Mouse (Mus musculus) heart, embryonic 10.5 days (tissue): Measurements from ENCODE around the gene Vpreb3. TPM values are rescaled to one million over a fixed set of nuclear protein-coding genes. Genes with fewer than 3 reads are reported as not detected.

Experiments used
- DNase-seq: peaks from one replicate; pipeline ENCODE4 v3.0.0-alpha.2; 2017; ENCODE audit warnings: low spot score
- H3K27ac ChIP-seq: fragments of 300-500 bp; sonication (generic); 2 replicates; pipeline ENCODE4 v1.5.1; 2016; ENCODE audit warnings: mild to moderate bottlenecking
- H3K27me3 ChIP-seq: fragments of 300-500 bp; sonication (generic); 2 replicates; pipeline ENCODE4 v1.6.1; 2016; ENCODE audit warnings: mild to moderate bottlenecking; ENCODE audit not compliant: poor library complexity, insufficient read depth, severe bottlenecking
- H3K36me3 ChIP-seq: fragments of 300-500 bp; sonication (generic); 2 replicates; pipeline ENCODE4 v1.6.1; 2016; ENCODE audit warnings: mild to moderate bottlenecking, moderate library complexity
- H3K4me1 ChIP-seq: fragments of 300-500 bp; sonication (generic); 2 replicates; pipeline ENCODE4 v1.6.1; 2016; ENCODE audit warnings: mild to moderate bottlenecking
- H3K4me3 ChIP-seq: fragments of 300-500 bp; sonication (generic); 2 replicates; pipeline ENCODE4 v1.5.1; 2016; ENCODE audit warnings: mild to moderate bottlenecking, moderate library complexity
- H3K9me3 ChIP-seq: fragments of 300-500 bp; sonication (generic); 2 replicates; pipeline ENCODE4 v1.6.1; 2016; ENCODE audit warnings: mild to moderate bottlenecking, moderate library complexity
- WGBS: fragments of 180-500 bp; shearing (Covaris S2); methylation state at CpG from one replicate; pipeline ENCODE4 v1.1.7; 2016; 5-methylcytosine and 5-hydroxymethylcytosine counted together
- polyA plus RNA-seq: library from polyadenylated mRNA; unstranded; fragments of >200 nt; fragmentation: Nextera tagmentation; extraction: Ambion mirVana; gene quantifications from 2 replicates; pipeline ENCODE4 v1.2.1, GENCODE M21; 2016

Gene Vpreb3
- polyA plus RNA-seq: 0.74 and 0.83 TPM in 2 replicates

DNA sequence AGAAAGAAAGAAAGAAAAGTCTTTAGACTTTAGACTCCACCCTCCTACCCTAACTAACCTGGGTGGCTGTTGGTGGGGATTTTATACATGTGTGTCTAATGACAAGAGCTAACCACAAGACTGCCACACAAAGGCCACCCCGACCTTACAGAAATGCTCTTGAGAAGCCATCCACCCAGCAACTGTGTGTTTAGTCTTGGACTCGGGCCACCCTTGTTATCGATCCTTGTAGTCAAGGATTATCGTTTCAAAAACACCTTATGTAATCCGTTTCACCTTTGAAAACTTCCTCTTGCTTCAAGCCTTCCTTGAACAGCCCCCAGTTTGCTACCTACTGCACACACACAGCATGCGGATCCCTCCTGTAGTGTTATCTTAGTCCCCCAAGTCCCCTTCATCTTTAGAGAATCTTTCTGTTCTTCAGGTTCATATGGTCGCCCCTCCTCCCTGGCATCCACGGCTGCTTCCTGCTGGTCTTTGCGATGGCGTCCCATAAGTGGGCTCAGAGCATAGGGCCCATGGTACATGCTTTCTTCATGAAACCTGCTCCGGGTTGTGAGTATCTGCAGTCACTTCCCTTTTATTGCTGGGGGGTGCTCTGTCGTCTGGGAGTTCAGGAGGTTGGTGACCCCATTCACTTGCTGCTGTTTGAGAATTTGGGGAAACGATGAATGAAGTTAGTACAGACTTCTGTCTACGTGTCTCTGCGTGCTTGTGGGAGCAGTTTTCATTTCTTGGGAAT lies at the start of gene Vpreb3:
Gene Vpreb3, plus strand, starts transcription at position 322 of the 742 bp plus-strand sequence.
- 0 out of 2 replicates have a peak, but pooled peaks cover 2% of the 10 kb centered on the region for H3K36me3 ChIP-seq

DNA sequence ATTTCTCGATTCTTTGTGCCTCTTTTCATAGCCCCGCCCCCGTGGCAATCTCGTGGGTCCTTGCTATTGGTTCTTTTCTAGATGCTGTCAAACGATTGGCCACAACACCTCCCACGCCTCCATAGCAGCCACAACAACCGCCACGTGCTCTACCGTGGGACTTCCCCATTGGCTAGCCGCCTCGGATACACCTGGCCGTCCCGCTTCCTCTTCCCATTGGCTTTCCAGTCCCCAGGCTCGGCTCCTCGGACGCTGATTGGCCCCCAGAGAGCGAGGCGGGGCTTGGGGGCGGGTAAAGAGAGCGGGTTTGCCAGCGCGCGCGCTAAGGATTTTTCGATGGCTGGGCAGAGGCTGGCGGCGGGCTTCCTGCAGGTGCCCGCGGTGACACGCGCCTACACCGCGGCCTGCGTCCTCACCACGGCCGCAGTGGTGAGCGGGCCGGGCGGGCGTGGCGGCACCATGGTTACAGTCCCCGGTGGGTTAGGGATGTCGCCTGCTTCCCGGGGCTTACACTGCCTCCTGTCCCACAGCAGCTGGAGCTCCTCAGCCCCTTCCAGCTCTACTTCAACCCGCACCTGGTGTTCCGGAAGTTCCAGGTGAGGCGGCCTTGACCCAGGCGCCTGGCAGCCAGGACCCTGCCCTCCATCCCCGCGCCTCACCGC lies 49.6 kb upstream of the Vpreb3 start, which contains the start of gene Derl3:
Gene Derl3, plus strand, starts transcription at position 325 of the 662 bp plus-strand sequence.
- WGBS: 1% methylated on average over 51 of the region's 51 CpGs
- peak within 1 kb of the TSS; percentile 70 for H3K27ac ChIP-seq

More for the DNA sequence above, at the start of gene Vpreb3:
- Histone ChIP-seq H3K9me3 (no peaks in the 10 kb centered on the region), H3K4me3 (no peak within 1 kb of the TSS), H3K27ac (no peak within 1 kb of the TSS), H3K27me3 (peaks cover under 1% of the 10 kb centered on the region; the same call in 1 of the 2 replicates), H3K4me1 (peaks cover 21% of the 10 kb centered on the region)
- 76% methylated on average over 15 of the region's 15 CpGs for WGBS
- DNase-seq: no peak

DNA sequence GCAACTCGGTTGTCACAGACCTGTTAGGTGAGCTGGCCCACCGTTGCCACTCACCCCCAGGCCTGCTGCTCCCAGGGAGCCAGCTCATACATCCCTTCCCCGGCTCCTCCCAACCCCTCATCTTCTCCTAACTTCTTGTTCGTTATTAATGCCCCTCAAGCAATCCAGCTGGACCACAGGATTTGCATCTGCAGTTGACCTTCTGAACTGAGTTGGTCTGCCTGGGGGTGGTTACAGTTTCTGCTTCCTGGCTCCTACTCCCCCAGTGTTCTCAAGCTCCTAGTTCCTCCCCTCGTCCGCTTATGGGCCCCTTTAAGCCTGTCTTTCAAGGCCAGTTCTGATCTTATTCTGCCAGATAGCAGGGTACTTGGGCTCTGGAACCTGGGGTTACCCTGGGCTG lies 48.3 kb upstream of the Vpreb3 start:
- peaks cover 53% of the 10 kb centered on the region for H3K36me3 ChIP-seq

More for the DNA sequence above, 49.6 kb upstream of the Vpreb3 start, which contains the start of gene Derl3:
- Histone ChIP-seq H3K4me3 (peak within 1 kb of the TSS; percentile 62), H3K36me3 (peaks cover 41% of the 10 kb centered on the region), H3K4me1 (peaks cover 38% of the 10 kb centered on the region), H3K27me3 (no peaks in the 10 kb centered on the region), H3K9me3 (no peaks in the 10 kb centered on the region)
- peak; percentile 99 for DNase-seq

DNA sequence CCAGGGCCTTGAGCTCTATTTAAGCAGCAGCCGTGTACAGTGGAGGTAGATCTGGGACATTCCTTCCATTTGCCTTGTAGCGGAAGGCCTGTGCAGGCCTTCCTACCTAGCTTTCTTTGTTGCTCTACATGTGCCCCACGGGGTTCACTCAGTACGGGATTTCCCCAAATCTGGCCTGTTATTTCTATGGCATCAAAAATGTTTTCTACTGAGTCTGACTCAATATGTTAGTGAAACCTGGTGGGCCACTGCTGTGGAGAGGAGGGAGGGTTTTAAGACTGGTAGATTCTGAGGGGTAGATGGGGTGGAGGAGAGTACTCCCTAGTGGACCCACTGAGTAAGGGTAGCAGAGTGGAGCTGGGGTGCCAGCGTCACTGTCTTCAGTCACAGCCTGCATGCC lies 47.1 kb upstream of the Vpreb3 start:
- Histone ChIP-seq H3K27ac (no peak overlapping the region), H3K27me3 (no peaks in the 10 kb centered on the region), H3K4me1 (peaks cover 30% of the 10 kb centered on the region), H3K9me3 (no peaks in the 10 kb centered on the region), H3K4me3 (no peak overlapping the region), H3K36me3 (peaks cover 62% of the 10 kb centered on the region)
- DNase-seq: no peak
- 95% methylated on average over 5 of the region's 5 CpGs for WGBS

More for the DNA sequence above, 48.3 kb upstream of the Vpreb3 start:
- Histone ChIP-seq H3K27ac (no peak overlapping the region), H3K4me1 (peaks cover 34% of the 10 kb centered on the region), H3K9me3 (no peaks in the 10 kb centered on the region), H3K4me3 (no peak overlapping the region), H3K27me3 (no peaks in the 10 kb centered on the region)
- DNase-seq: no peak
- WGBS: 81% methylated on average over 6 of the region's 6 CpGs

DNA sequence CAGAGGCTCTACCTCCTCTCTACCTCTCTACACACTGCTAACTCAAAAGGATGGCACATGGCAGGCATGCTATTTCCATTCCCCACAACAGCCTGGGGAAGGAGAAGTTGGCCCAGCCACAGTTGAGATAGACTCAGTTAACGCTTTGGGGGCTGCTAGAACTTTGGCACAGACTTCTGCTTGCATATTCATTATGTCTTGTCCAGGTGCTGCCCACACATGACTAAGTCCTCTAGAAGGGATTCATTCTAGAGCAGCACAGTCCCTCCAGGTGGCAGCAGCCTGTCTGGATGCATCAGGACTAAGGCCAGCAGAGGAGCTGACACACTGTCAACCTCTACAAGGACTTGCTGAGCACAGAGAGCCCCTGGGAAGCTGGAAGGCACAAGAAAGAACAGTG lies 46.6 kb upstream of the Vpreb3 start:
- Histone ChIP-seq H3K36me3 (peaks cover 67% of the 10 kb centered on the region), H3K4me3 (no peak overlapping the region), H3K27ac (no peak overlapping the region), H3K27me3 (no peaks in the 10 kb centered on the region), H3K4me1 (peaks cover 30% of the 10 kb centered on the region), H3K9me3 (no peaks in the 10 kb centered on the region)
- DNase-seq: no peak
- WGBS: 95% methylated on average over 1 of the region's 1 CpGs

DNA sequence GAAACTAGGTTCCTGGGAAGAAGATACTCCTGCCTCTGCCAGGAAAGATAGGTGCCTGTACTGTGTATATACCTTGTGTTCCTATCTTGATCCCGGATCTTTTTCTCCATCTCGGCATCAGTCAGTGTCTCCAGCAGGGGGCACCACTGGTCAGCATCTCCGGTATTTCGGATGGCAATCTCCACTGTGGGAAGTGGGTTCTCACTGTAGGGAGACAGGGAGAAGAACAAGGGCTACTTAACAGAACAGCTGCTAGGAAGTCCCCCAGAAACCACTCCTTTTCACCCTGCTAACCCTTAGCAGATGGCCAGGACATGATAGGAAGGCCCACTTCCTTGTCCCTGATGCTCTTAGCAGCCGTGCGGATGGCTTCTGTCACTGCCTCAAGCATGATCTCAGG lies 45.5 kb upstream of the Vpreb3 start:
- Histone ChIP-seq H3K36me3 (peaks cover 78% of the 10 kb centered on the region), H3K27me3 (no peaks in the 10 kb centered on the region), H3K9me3 (no peaks in the 10 kb centered on the region), H3K4me3 (no peak overlapping the region), H3K4me1 (peaks cover 30% of the 10 kb centered on the region), H3K27ac (no peak overlapping the region)
- no peak for DNase-seq
- 48% methylated on average over 6 of the region's 6 CpGs for WGBS

DNA sequence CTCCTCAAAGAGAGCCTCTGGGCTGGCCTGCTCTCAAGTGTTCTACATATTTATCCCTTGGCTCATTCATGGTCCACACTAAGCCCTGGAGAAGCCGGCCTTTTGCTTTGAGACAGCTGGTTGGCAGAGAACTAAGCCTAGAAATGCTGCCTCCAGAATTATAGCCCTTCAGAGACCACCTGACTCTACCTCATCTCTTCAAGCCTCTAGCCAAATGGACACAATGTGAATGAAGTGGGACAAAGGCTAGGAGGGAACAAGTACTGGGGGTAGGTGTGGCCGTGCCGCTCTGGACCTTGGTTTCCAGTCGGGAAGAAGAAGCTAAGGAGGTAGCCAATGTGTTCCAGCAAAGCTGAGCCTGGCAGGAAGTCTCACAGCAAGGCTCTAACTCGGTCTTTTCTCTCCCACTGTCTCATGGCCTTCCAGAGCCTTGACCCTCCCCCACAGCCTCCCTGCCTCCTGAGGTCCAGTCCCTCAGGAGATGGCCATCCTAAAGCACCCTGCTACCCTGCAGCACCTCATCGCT lies 44.8 kb upstream of the Vpreb3 start:
- Histone ChIP-seq H3K9me3 (no peaks in the 10 kb centered on the region), H3K27me3 (no peaks in the 10 kb centered on the region), H3K4me1 (peaks cover 25% of the 10 kb centered on the region), H3K27ac (no peak overlapping the region), H3K36me3 (peaks cover 86% of the 10 kb centered on the region), H3K4me3 (no peak overlapping the region)
- DNase-seq: no peak
- 78% methylated on average over 6 of the region's 6 CpGs for WGBS

DNA sequence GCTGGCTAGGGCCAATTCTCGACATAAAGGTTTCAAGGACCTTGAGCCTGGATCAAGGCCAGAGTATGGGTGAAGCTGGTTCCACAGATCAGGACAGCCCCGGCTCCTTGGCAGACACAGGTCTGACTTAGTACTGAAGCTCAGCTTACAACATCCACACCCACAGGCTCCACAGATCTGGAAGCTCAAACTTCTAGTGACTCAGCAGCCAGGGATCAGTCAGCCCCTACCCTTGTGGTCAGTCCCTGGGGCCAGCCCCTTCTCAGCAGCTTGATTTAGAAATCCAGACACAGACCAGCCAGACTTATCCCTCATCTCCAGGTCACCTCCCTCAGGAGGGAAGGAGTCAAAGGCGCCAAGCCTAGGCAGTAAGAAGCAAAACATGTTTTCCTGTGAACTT lies 44.0 kb upstream of the Vpreb3 start:
- Histone ChIP-seq H3K36me3 (peaks cover 93% of the 10 kb centered on the region), H3K4me3 (no peak overlapping the region), H3K27ac (peak overlapping the region; percentile 49; the same call in 1 of the 2 replicates), H3K27me3 (no peaks in the 10 kb centered on the region), H3K9me3 (no peaks in the 10 kb centered on the region), H3K4me1 (peaks cover 23% of the 10 kb centered on the region)
- WGBS: 68% methylated on average over 3 of the region's 3 CpGs
- DNase-seq: no peak

DNA sequence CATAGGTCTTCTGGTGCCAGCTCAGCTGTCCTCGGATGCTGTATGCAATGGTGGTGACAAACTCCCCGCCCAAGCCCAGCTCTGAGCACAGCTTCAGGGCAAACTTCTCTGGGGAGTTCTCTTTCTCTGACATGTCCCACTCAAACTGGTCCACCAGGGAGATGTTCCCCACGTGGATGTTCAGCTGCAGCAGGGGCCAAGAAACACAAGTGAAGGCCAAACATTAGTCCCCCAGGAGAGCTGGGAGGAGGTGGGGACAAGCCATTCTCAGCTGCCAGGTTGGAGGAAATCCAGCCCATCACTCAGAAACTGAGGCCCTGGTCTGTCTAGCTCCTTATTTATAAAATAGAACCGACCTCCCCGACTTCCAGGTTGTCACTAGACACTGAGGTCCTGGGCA lies 38.5 kb upstream of the Vpreb3 start:
- H3K9me3 ChIP-seq: no peaks in the 10 kb centered on the region
- 94% methylated on average over 5 of the region's 5 CpGs for WGBS
- H3K36me3 ChIP-seq: peaks cover 95% of the 10 kb centered on the region
- no peaks in the 10 kb centered on the region for H3K27me3 ChIP-seq
- peaks cover 9% of the 10 kb centered on the region for H3K4me1 ChIP-seq
- no peak overlapping the region for H3K27ac ChIP-seq
- DNase-seq: no peak
- no peak overlapping the region for H3K4me3 ChIP-seq

DNA sequence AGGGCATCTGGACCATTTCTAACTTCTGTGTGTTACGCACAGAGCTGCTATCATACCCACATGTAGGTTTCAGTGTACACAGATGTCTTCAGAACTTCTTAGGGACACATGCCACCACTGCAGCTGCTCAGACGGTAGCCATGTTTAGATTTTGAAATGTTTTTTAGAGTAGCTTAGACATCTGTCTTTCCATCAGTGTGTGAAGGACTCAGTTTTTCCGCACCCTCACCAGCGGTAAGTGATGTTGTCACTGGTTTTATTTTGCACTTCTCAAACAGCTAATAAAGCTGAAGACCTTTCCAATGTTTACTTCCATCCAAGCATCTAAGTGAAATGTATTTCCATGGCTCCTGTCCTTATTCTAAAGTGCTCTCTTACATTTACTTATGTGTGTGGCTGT lies 36.0 kb upstream of the Vpreb3 start:
- DNase-seq: no peak
- Histone ChIP-seq H3K9me3 (no peaks in the 10 kb centered on the region), H3K27me3 (no peaks in the 10 kb centered on the region), H3K4me3 (no peak overlapping the region), H3K4me1 (0 out of 2 replicates have a peak, but pooled peaks cover 5% of the 10 kb centered on the region), H3K27ac (no peak overlapping the region), H3K36me3 (peaks cover 97% of the 10 kb centered on the region)
- WGBS: 93% methylated on average over 4 of the region's 4 CpGs

DNA sequence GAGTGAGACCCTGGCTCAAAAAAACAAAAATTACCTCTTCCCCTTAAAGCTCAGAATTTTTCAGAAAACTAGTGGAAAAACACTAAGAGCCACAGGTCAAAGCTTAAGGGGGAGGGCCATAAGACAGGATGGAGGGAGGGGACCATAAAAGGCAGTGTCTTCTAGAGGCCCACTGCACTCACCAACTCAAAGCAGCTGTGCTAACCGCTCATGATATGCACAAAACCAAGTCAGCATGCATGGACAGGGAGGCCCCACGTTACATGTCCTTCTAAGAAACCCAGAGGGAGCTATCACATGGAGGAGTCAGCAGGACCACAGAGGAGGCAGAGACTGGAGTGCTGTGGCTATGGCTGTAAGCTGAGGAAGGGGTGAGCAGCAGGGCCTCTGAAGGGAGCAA lies 32.2 kb upstream of the Vpreb3 start:
- Histone ChIP-seq H3K36me3 (peaks cover 90% of the 10 kb centered on the region), H3K27me3 (no peaks in the 10 kb centered on the region), H3K4me3 (no peak overlapping the region), H3K27ac (no peak overlapping the region), H3K9me3 (no peaks in the 10 kb centered on the region), H3K4me1 (peaks cover 20% of the 10 kb centered on the region; the same call in 1 of the 2 replicates)
- WGBS: 93% methylated on average over 2 of the region's 2 CpGs
- DNase-seq: no peak

DNA sequence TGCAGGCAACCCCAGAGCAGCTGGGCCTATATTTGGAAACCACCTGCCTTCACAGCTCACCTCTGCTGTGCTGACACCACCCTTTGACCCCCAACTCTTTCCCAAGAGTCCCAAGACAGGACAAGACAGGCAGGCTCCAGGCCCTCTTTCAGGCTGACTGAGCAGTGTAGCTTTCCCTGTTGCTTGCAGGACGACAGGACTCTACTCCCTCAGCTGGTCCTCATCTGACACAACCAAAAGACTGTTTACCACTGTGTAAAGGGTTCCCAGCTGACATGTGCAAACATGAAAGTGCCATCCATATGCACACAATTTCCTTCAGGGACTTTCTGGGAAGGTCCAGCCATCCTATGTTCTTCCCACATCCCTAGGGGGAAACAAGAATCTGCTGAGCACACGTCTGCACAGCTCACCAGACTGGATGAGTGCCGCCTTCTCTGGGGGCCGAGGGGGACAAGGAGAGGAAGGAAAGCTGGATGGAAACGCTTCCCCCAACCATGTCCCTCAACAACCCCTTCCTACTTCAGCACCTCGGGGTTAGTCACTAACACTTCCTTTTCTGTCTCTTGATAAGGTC lies 29.8 kb upstream of the Vpreb3 start:
- Histone ChIP-seq H3K4me1 (peaks cover 29% of the 10 kb centered on the region; the same call in 1 of the 2 replicates), H3K27ac (no peak overlapping the region), H3K27me3 (no peaks in the 10 kb centered on the region), H3K36me3 (peaks cover 88% of the 10 kb centered on the region), H3K9me3 (no peaks in the 10 kb centered on the region), H3K4me3 (no peak overlapping the region)
- WGBS: 53% methylated on average over 6 of the region's 6 CpGs
- no peak for DNase-seq

DNA sequence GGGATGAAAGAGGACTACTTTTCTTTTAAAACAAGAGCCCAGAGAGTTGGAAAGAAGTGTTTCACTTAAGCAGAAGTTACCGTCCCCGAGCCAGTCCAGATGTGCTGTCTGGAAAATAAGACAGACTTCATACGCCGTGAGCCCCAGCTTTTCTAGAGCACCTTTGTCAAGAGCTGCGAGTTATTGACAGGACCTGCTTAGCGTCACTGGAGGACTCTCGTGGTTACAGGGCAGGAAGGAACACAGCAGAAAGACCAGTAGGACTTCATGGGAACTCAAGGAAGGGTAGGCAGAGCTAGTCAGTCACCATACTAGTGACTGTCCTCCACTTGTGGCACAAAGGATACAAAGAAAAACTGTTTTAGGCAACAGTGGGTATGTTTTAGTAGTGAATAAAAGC lies 27.3 kb upstream of the Vpreb3 start:
- H3K27me3 ChIP-seq: no peaks in the 10 kb centered on the region
- DNase-seq: no peak
- peaks cover 77% of the 10 kb centered on the region for H3K36me3 ChIP-seq
- no peak overlapping the region for H3K4me3 ChIP-seq
- whole genome bisulfite sequencing: 46% methylated on average over 7 of the region's 7 CpGs
- H3K27ac ChIP-seq: no peak overlapping the region
- peaks cover 48% of the 10 kb centered on the region; the same call in 1 of the 2 replicates for H3K4me1 ChIP-seq
- H3K9me3 ChIP-seq: no peaks in the 10 kb centered on the region
